Mouse (Mus musculus): ENCODE results near the gene Naa25.

Naa25 gene

DNA sequence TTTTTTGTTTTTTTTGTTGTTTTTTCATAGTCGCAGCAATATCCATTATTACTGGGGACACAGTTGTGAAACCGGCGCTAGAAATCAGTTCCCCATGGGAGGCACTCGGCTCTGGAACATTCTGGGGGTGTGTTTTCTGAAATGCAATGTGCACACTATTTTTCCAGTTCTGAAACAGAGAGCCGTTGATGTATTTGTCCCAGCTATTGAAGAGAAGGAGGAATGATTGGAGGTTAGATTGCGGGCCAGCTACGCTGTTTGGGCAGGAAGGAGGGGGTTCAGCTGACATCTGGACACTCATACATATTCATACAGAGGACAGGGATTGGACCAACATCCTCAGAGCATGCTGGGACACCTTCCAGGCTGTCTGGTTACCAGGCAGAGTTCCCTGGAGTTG, 8.6 kb upstream of the Naa25 start:
- in situ Hi-C loops (cut with MboI; ENCODE audit: low pct_unique_long_range_greater_than_20kb in 1 of 2, low sequenced_read_pairs in 2 of 2, unreplicated experiment in 1 of 2) = no loop called here

DNA sequence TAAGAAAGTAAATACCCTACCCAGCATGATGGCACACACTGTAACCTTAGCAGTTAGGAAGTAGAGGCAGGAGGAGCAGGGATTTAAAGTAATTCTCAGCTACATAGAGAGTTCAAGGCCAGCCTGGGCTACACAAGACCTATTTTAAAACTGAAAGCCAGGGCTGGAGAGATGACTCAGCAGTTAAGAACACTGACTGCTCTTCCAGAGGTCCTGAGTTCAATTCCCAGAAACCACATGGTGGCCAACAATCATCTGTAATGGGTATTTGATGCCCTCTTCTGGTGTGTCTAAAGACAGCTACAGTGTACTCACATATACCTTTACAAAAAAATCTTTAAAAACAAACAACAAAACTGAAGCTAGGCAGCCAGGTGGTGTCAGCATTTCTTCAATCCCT, 8.0 kb upstream of the Naa25 start:
- in situ Hi-C loops (cut with MboI; ENCODE audit: low pct_unique_long_range_greater_than_20kb in 1 of 2, low sequenced_read_pairs in 2 of 2, unreplicated experiment in 1 of 2) = no loop called here

DNA sequence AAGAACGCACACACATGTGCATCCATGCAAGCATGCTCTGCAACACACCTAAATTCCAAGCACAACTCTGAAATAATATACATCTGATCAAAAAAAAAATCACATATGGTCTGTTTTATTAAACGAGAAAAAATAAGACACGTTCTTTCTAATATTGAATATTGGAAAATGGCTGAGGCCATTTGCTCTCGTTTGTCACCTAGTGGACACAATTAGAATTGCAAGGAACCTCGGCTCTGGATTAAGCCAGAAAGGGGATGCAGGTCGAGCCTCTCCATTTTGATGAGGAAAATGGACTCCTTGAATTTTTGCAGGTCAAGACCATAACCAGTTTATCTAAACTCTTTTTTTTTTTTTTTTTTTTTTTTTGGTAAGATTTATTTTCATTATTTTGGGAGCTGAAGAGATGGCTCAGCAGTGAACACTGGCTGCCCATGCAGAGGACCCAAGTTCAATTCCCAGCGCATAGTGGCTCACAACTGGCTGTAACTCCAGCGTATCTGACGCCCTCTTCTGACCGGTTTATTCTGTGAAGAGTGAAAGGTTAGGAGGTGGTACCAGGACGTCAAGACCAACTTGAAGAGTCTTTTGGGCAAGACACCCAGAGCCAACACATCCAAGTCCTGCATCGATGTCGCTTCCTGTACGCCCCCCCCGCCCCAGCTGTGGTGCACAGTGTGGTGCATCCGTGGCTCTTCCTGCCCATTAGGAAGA, 4.9 kb upstream of the Naa25 start:
- in situ Hi-C loops (cut with MboI; ENCODE audit: low pct_unique_long_range_greater_than_20kb in 1 of 2, low sequenced_read_pairs in 2 of 2, unreplicated experiment in 1 of 2) = no loop called here

DNA sequence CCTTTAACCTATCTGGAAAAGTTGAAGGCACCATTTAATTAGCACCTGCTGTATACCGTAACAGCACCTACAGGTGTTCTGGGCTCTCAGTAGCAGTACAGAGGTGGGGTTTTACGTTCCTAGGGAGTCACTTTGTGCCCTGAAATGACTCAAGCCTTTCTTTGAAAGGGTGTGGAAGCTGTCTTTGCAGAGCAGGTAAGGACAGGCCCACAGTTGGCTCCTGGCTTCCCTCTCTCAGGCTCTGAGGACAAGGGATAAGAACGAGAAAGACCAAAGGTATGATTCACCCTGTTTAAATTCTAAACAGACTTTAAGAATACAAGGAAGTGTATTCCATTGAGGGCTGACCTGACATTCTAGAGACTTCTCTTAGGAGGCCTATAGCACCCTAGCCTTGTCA, 4.3 kb upstream of the Naa25 start:
- in situ Hi-C loops (cut with MboI; ENCODE audit: low pct_unique_long_range_greater_than_20kb in 1 of 2, low sequenced_read_pairs in 2 of 2, unreplicated experiment in 1 of 2) = no loop called here

DNA sequence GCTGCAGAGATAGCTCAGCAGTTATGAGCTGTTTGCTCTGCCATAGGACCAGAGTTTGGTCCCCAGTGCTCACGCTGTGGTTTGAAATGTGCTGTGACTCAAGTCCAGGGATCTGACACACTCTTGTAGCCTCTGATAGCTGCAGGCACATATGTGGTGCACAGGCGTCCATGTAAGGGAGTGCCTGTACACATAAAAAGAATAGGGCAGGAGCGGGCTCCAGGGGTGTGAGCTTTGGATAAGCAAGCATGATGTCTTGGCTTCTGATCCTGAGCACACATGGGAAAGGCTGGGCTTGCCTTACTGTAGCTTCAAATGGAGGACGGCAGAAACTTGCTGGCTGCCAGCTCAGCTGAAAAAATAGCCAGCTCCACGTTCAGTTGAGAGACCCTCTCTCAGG, 2.1 kb upstream of the Naa25 start:
- in situ Hi-C loops (cut with MboI; ENCODE audit: low pct_unique_long_range_greater_than_20kb in 1 of 2, low sequenced_read_pairs in 2 of 2, unreplicated experiment in 1 of 2) = no loop called here

DNA sequence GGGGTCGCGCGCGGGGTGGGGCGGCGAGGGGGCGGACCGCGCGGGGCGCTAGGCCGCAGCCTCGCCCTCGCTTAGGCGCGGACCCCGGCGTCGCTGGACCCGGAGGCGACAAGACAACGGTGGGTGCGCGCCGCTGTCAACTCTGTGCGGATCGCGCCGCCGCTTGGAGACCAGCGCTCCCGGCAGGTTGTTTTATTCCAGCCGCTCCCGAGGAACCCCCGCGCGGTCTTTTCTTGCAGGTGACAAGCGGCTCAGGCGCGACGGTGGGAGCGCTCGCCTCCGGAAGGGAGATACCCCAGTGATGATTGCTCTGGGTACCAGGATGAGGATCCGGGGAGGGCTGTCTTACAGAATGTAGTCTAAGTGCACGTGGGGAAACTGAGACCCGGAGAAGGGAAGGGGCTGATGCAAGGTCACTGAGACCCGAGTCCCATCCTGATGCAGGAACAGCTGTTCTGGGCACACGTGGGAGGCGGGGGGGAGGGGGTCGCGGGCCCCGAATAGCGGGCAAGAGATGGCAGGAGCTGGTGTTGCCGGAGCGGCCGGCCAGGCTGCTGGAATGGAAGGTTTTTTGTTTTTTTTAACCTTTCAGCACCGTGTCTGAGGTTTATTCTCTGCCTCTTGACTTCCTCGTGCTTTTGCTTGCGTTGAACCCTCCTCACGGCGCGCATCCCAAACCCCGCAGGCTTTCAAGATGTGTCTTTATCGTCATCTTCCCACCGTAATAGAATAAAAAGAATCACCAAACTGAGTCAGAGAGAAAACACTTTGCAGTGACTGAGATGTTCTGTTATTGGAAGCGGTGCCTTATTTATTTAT, 619 bp downstream of the Naa25 start:
- in situ Hi-C loops (cut with MboI; ENCODE audit: low pct_unique_long_range_greater_than_20kb in 1 of 2, low sequenced_read_pairs in 2 of 2, unreplicated experiment in 1 of 2) = no loop called here

DNA sequence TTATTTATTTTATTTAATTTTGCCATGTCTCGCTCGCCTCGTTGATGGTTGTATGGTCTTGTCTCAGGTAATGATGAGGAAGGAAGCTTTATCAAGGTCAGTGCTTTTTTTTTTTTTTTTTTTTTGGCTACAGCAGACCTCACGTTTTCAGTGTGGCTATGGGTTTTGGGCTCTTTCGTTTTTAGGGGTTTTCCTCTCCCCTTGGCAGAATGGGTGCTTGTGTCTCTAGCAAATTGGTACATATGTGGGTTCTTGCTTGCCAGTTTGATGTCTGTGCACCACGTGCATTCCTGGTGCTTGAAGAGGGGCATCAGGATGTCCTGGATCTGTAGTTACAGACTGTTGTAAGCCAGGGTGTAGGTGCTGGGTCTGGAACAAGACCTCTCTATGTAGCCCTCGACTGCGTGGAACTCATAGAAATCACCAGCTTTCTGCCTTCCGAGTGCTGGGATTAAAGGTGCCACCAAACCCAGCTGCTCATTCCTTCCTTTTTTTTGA, 1.3 kb downstream of the Naa25 start:
- in situ Hi-C loops (cut with MboI; ENCODE audit: low pct_unique_long_range_greater_than_20kb in 1 of 2, low sequenced_read_pairs in 2 of 2, unreplicated experiment in 1 of 2) = no loop called here

DNA sequence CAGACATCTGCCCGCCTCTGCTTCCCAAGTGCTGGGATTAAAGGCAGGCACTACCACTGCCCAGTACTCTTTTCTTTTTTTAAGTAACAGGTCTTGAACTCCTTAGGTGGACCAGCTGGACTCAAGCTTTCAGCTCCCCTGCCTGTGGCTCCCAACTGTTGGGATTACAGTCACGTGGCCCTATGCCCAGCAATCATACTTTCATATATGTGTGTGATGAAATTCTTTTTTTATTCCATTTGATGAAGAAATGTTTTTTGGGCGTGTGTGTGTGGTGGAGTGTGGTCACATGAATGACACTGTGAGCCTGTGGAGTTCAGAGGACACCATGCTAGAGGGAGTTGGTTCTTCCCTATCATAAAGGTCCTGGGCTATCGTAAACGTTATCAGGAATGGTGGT, 1.8 kb downstream of the Naa25 start:
- in situ Hi-C loops (cut with MboI; ENCODE audit: low pct_unique_long_range_greater_than_20kb in 1 of 2, low sequenced_read_pairs in 2 of 2, unreplicated experiment in 1 of 2) = no loop called here

DNA sequence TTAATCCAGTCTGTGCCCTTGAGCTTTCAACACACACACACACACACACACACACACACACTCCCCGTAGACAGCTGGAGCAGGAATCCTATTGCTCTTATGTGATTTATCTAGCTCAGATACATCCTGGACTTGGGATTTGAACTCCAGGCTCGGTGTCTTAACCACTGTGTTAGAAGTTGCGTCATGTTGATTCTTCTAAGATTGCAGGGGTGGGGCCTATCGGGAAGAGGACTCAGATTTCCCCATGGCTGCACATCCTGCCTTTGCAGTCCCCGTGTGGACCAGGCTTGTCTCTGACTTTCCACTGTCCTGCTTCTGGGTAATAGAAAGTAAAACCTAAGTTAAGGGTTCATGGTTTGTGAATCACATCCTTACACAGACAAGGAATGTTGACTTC, 2.3 kb downstream of the Naa25 start:
- in situ Hi-C loops (cut with MboI; ENCODE audit: low pct_unique_long_range_greater_than_20kb in 1 of 2, low sequenced_read_pairs in 2 of 2, unreplicated experiment in 1 of 2) = no loop called here

DNA sequence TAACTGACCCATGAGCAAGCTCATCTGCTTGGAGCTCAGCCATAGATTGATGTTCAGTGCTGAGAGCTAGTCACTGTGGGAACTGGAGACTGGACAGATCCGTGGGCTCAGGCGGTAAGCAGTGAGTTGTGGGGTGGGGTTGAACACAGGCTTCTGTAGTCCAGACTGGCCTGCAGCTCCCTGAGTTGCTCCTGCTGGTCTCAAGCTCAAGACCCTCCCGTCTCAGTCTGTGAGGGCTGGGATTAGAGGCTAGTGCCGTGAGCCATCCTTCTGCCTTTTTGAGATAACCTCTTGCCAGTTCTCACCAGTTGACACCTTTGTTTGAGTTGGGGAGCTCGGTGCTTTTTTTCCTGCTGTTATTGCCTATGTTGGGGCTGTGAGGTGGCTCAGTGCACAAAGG, 3.1 kb downstream of the Naa25 start:
- in situ Hi-C loops (cut with MboI; ENCODE audit: low pct_unique_long_range_greater_than_20kb in 1 of 2, low sequenced_read_pairs in 2 of 2, unreplicated experiment in 1 of 2) = no loop called here

DNA sequence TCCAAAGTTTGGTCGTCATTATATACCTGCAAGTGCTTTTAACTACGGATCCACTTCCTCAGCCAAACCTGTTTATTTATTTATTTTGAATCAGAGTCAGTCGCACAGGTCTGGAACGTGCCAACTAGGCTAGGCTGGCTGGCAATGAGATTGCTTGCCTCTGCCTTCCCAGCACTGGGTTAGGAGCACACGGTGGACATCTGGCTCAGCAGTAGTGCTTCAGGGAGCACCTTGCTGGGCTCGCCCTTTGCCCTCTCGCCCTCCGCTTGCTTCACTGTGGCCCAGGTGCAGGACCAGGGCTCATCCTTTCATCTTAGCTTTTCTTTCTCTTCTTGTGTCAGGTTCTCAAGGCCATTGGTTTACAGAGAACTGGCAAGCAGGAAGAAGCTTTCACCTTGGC, 10.1 kb downstream of the Naa25 start:
- in situ Hi-C loops (cut with MboI; ENCODE audit: low pct_unique_long_range_greater_than_20kb in 1 of 2, low sequenced_read_pairs in 2 of 2, unreplicated experiment in 1 of 2) = no loop called here

DNA sequence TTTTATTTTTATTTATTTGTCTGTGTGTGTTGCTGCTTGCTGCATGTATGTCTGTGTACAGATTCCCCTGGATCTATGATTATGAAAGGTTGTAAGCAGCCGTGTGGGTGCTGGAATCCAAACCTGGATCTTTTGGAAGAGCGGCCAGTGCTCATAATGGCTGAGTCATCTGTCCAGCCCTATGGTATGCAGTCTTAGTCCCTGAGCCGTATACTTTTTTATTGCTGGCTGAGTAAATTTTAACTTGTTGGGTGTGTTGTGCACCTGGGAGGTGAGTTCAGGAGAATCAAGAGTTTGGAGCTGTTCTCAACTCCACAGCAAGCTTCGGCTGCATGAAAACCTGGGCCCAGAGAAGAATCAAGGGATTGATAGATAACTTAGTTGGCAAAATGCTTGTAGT, 13.2 kb downstream of the Naa25 start:
- in situ Hi-C loops (cut with MboI; ENCODE audit: low pct_unique_long_range_greater_than_20kb in 1 of 2, low sequenced_read_pairs in 2 of 2, unreplicated experiment in 1 of 2) = no loop called here

DNA sequence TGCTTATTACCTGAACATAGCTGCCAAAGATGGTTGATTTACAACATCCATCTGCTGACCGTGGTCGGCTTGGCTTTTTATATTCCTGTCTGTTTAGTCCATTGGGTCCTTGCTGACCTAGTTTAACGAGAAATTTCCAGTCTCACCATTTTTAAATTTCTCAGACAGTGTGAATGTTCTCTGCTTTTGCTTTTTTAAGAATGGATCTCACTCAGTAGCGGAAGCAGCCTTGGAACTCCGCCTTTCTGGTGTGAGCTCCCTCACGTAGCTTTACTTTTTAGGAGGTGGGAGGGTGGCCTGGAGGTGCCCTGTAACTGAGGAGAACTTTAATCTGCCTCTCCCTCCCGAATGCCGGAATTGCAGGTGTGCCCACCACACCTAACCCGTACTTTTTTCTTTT, 23.0 kb downstream of the Naa25 start:
- in situ Hi-C loops (cut with MboI; ENCODE audit: low pct_unique_long_range_greater_than_20kb in 1 of 2, low sequenced_read_pairs in 2 of 2, unreplicated experiment in 1 of 2) = no loop called here

DNA sequence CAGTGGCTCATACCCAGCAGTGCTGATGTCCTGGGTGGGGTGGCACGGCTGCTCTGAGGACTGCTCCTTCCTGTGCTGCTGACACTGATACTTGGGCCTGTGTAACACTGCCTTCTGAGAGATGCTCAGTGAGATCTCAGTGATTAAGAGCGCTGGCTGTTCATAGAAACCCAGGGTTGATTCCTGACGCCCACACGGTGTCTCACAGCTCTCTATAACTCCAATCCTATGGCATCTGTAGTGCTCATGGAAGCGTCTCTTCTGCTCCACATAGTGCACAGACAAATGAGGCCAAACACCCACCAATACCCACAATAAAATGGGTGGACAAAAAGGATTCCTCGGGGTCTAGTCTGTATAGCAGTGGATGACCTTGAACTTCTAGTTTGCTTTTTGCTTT, 25.1 kb downstream of the Naa25 start:
- in situ Hi-C loops (cut with MboI; ENCODE audit: low pct_unique_long_range_greater_than_20kb in 1 of 2, low sequenced_read_pairs in 2 of 2, unreplicated experiment in 1 of 2) = no loop called here

DNA sequence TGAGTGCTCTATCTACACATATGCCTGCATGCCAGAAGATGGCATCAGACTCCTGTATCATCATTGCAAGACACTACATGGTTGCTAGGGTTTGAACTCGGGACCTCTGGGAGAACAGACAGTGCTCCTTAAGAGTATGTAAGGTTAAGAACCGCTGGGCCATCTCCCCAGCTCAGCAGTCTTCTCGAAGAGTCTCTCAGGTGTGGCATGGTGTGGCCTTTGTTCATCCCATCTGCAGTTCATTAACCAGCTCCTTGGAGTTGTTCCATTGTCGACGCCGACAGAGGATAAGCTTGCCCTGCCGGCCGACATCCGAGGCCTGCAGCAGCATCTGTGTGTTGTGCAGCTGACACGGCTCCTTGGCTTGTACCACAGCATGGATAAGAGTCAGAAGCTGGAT, 25.6 kb downstream of the Naa25 start:
- in situ Hi-C loops (cut with MboI; ENCODE audit: low pct_unique_long_range_greater_than_20kb in 1 of 2, low sequenced_read_pairs in 2 of 2, unreplicated experiment in 1 of 2) = no loop called here

DNA sequence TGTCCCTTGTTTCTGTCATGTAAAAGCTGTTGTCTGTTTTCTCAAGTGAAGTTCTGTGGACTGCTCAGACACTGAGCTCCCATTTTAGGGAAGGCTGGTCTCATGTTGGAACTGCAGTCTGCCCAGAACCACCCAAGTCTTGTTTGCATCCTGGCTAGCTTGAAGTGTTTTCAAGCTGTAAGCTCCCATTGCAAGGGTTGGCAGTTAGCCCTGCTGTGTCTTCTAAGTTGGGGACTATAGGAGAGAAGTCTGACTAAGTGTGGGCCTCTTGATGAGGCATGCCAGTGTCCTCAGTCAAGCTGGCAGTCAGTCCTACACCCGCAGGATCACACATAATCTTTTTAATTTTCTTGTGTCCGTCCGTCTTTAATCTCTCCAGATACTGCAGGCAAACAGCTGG, 31.2 kb downstream of the Naa25 start:
- in situ Hi-C loops (cut with MboI; ENCODE audit: low pct_unique_long_range_greater_than_20kb in 1 of 2, low sequenced_read_pairs in 2 of 2, unreplicated experiment in 1 of 2) = no loop called here

DNA sequence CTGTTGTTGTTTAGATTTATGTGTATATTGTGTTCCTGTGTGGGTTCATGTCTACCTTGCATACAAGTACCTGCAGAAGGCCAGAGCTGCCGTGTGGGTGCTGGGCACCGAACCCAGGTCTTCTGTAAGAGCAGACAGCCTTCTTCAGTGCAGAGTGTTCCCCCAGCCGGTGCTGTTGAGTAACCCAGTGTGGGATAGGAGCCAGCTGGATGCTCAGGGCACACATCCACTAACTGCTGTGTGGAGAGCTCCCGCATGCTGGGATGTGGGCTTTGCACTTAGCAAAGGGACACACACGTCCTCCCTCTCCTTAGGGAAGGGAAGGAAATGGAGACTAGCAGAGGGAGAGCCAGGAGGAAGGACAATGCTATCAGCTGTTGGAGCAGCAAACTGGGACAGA, 40.4 kb downstream of the Naa25 start:
- in situ Hi-C loops (cut with MboI; ENCODE audit: low pct_unique_long_range_greater_than_20kb in 1 of 2, low sequenced_read_pairs in 2 of 2, unreplicated experiment in 1 of 2) = no loop called here

DNA sequence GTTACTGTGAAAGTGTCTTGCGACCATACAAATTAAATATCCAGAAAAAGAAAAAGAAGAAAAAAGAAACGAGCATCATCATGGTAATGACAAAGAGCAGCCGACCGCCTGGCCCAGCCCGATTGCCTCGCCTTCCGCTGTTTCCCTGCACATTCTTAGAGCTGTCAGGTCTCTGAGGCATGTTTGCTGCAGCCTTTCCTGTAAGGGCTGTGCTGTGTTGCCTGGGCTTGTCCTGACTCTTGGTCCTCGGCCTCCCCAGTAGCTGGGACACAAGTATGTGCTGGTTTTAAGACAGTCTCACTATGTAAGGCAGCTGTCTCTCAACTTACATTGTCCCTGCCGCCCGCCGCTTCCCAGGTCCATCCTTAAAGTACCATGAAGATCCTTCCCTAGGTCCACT, 41.0 kb downstream of the Naa25 start:
- in situ Hi-C loops (cut with MboI; ENCODE audit: low pct_unique_long_range_greater_than_20kb in 1 of 2, low sequenced_read_pairs in 2 of 2, unreplicated experiment in 1 of 2) = no loop called here

DNA sequence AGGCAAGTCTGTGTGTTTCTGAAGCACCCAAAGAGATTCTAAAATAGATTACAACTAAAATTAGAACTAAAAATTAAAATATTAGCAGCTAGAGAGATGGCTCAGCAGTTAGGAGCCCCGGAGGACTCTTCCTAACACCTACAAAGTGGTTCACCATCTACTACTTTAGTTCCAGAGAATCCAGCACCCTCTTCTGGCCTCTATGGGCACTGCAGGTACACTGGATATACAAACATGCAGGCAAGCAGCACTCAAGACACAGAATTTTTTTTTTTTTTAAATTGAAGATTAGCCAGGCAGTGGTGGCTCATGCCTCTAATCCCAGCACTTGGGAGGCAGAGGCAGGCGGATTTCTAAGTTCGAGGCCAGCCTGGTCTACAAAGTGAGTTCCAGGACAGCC, 45.8 kb downstream of the Naa25 start:
- in situ Hi-C loops (cut with MboI; ENCODE audit: low pct_unique_long_range_greater_than_20kb in 1 of 2, low sequenced_read_pairs in 2 of 2, unreplicated experiment in 1 of 2) = no loop called here

DNA sequence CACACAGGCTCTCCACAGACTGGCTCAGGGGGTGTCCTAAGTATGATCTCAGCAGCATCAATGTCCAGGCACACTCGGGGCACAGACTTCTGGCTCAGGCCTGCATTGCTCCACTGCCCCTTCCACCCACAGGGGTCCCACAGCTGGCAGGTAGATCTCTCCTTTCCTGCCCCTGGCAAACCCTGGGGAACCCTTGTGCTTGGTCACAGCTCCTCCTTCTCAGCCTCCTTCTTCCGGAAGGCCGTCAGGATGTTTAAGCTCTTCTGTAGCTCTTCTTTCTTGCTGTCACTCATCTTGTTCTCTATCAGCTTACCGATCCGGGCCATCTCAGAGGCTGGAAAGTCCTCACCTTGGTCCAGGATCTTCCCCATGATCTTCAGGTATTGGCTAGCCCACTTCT, 47.1 kb downstream of the Naa25 start:
- in situ Hi-C loops (cut with MboI; ENCODE audit: low pct_unique_long_range_greater_than_20kb in 1 of 2, low sequenced_read_pairs in 2 of 2, unreplicated experiment in 1 of 2) = no loop called here

Measured in mouse embryonic stem cell (cell line).